Mouse (Mus musculus) thymus, postnatal 36 days (tissue): Measurements from ENCODE around the gene Bsn.
A peak's percentile ranks its signal among the peaks of the same experiment; 100 is the strongest.

ENCODE experiments used
- DNase-seq, 2 experiments: peaks; one replicate each; pipeline ENCODE4 v3.0.0; 2022; ENCODE audit warnings: mixed read lengths in 2 of 2

Gene Bsn

GRCm38 (mm10) chr9:108052885-108053664 lies 137.1 kb downstream of the Bsn start, which contains the start of gene Amigo3:
TSS of gene Amigo3 (plus strand) at chr9:108053159.
- DNase-seq = peak; percentile 93 to 95

- no peak for DNase-seq
These were observed 137.8 kb downstream of the Bsn start for GRCm38 (mm10) chr9:108052411-108052810.

- peak in 1 of 2 experiments; percentile 10 for DNase-seq
These were observed 138.3 kb downstream of the Bsn start for GRCm38 (mm10) chr9:108051931-108052220.

GRCm38 (mm10) chr9:108051184-108051930 lies 138.8 kb downstream of the Bsn start:
- DNase-seq = peak in 1 of 2 experiments; percentile 12

GRCm38 (mm10) chr9:108049561-108050251 lies 140.5 kb downstream of the Bsn start:
- peak in 1 of 2 experiments; percentile 15 for DNase-seq

- DNase-seq = peak; percentile 87 to 94
These were observed 141.1 kb downstream of the Bsn start, which contains the start of gene Gmppb for GRCm38 (mm10) chr9:108049016-108049455. TSS of gene Gmppb (plus strand) at chr9:108049242.

DNA sequence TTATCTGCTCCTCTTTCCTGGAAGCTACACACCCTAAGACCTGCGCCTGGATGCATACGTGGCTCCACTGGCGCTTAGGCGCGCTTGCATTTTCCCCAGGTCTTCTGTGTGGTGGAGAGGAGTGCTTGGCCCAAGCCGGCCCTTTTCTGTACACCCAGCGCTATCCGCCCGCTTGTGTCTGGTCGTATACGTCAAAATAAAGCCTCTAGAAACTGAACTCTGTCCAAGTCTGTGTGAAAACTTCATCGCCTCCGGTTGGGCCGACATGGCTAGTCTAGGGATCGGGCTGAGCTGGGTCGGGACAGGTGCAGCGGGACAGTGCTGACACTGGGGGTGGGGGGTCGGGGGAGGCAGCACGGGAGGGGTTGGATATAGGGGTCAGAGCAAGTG lies 141.6 kb downstream of the Bsn start:
- DNase-seq = no peak

DNA sequence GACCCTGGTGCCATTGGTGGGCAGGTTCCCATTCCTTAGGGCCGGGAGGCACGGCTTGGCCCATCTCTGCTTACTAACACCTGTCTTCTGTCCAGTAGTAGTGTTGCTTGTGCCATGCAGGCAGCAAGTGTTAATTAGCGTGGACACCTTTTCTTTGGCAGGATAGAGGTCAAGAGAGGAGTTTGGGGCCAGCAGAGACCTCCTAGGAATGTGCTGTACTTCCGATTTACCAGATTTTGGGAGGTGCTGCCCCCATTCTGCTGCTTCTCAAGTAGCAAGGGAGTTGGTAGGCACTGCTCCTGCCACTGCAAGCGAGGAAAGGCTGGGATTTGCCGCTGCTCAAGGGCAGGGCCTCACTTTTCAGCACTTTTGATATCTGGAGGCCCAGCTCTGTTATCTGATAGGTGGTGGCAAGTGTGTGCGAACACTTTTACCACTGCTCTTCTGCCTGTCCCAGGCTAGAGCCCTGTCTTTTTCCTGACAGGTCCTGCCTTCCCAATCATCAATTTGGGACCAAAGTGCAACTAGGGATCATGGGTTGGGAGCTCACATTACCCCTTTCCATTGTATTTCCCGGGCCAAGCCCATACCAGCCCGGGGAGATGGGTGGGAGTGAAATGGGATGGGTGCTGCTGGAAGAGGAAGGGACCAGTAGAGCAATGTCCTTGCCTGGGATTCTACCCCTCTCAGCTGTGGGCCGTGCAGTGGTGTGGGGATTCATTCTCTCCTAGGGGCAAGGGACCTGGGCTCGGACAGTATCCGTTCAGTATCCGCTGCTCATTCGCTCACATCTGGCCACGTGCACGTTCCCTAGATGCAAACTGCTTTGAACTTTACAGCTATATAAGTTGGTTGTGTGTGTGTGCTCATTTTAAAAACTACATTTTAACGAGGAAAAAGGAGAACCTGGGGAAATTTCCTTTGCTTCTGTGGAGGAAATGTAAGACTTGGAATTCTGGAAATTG lies 142.3 kb downstream of the Bsn start:
- DNase-seq = peak in 1 of 2 experiments; percentile 15

- peak in 1 of 2 experiments; percentile 7 for DNase-seq
These were observed 143.6 kb downstream of the Bsn start for GRCm38 (mm10) chr9:108046582-108046981.
